Mouse (Mus musculus): ENCODE data around the gene Sim2. TPM values are rescaled to one million over a fixed set of nuclear protein-coding genes. Genes with fewer than 3 reads are reported as not detected.

Gene Sim2
- polyA plus RNA-seq, 1 experiment from 2014 or later, result 0.05 TPM

DNA sequence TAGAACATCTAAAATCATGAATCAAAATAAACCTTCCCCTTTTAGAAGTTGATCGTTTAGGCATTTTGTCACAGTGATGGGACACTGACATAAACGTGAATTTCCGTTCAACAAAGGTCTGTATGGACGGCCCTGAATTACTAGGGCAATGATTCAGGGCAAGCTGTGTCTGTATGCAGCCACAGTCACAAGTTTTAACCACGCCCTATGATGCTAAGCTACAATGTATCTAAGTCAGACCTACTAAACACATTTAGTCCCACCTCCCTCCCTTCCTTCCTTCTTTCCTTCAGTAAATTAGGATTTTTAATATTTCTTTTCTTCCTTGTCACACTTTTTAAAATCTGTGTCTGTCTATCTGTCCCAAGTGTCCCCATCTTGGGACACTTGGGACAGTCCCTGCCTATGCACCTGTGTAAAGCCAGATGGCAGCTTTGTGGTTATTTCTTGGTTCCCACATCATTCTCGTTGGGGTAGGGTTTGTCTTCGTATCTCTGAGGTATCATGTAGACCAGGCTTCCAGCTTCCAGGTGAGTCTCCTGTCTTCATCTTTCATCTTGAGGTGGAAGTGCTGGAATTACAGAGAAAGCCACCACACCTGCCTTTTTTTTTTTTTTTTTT lies 90.7 kb downstream of the Sim2 start:
- no peaks in the 10 kb centered on the region for H3K9me3 ChIP-seq (replicated peaks)
- no peak overlapping the region for H3K9ac ChIP-seq
- no peak overlapping the region for H3K4me3 ChIP-seq
- H3K27me3 ChIP-seq, result peaks cover 17% of the 10 kb centered on the region
- 82% methylated on average over 7 of the region's 7 CpGs for WGBS
- no peak for ATAC-seq (replicated peaks; ENCODE audit: insufficient number of reproducible peaks, insufficient read depth, low FRiP score, low read depth)
- no peaks in the 10 kb centered on the region for H3K4me1 ChIP-seq (replicated peaks)
- H3K27ac ChIP-seq, result no peak overlapping the region
- H3K36me3 ChIP-seq, result no peaks in the 10 kb centered on the region
- H3K4me2 ChIP-seq, result no peak overlapping the region

Small RNA genes lying within 50 kb of the gene (microRNA-seq; reads per million reads assigned to microRNA genes)
- not detected for gene Gm23062

Other genes with a start within 250 kb of the Sim2 start
- 31.5 and 39.9 TPM in 2 replicates for gene Chaf1b, start 201.0 kb upstream of the Sim2 start, polyA plus RNA-seq (2015; fragmentation: Nextera tagmentation; extraction: Ambion mirVana)
- gene Cldn14, start 76.1 kb upstream of the Sim2 start, polyA plus RNA-seq (2015; fragmentation: Nextera tagmentation; extraction: Ambion mirVana), result not detected in 2 replicates
- 7.4 and 8.5 TPM in 2 replicates for gene Hlcs, start 228.6 kb downstream of the Sim2 start, polyA plus RNA-seq (2015; fragmentation: Nextera tagmentation; extraction: Ambion mirVana)
- gene Ripply3, start 243.5 kb downstream of the Sim2 start, polyA plus RNA-seq (2015; fragmentation: Nextera tagmentation; extraction: Ambion mirVana), result 4.5 TPM in 2 replicates